Mouse (Mus musculus) kidney, postnatal 0 days (tissue): ENCODE results near the gene Gm10273. TPM values are rescaled to one million over a fixed set of nuclear protein-coding genes. Genes with fewer than 3 reads are reported as not detected.

Experiments
- ATAC-seq: fragments of 200-750 bp; cut with Nextera tagmentation; replicated peaks from 2 replicates; pipeline ENCODE4 v1.8.0; 2017; ENCODE audit warnings: low read depth, moderate number of reproducible peaks, moderate TSS enrichment, moderate library complexity; ENCODE audit not compliant: low FRiP score
- DNase-seq: peaks from one replicate; pipeline ENCODE4 v3.0.0-alpha.2; 2016; ENCODE audit warnings: low spot score
- H3K27ac ChIP-seq: fragments of 300-500 bp; sonication (generic); 2 replicates; pipeline ENCODE4 v1.5.1; 2014; ENCODE audit warnings: mild to moderate bottlenecking
- H3K27me3 ChIP-seq: fragments of 300-500 bp; sonication (generic); 2 replicates; pipeline ENCODE4 v1.6.1; 2014; ENCODE audit warnings: low read length, mixed read lengths; ENCODE audit not compliant: insufficient read depth
- H3K36me3 ChIP-seq: fragments of 300-500 bp; sonication (generic); 2 replicates; pipeline ENCODE4 v1.6.1; 2014; ENCODE audit warnings: low read length, mixed read lengths; ENCODE audit not compliant: insufficient read depth
- H3K4me1 ChIP-seq: fragments of 300-500 bp; sonication (generic); replicated peaks from 2 replicates; pipeline ENCODE4 v1.6.1; 2014; ENCODE audit warnings: antibody characterized with exemption, low read length, mixed read lengths; ENCODE audit not compliant: insufficient read depth
- H3K4me2 ChIP-seq: fragments of 300-500 bp; sonication (generic); 2 replicates; pipeline ENCODE4 v1.6.1; 2014; ENCODE audit warnings: mild to moderate bottlenecking, low read length, moderate library complexity, mixed read lengths
- H3K4me3 ChIP-seq: fragments of 300-500 bp; sonication (generic); replicated peaks from 2 replicates; pipeline ENCODE4 v1.5.1; 2014; ENCODE audit warnings: low read depth, low read length
- H3K9ac ChIP-seq: fragments of 300-500 bp; sonication (generic); 2 replicates; pipeline ENCODE4 v1.6.1; 2014; ENCODE audit warnings: low read depth, low read length
- H3K9me3 ChIP-seq: fragments of 300-500 bp; sonication (generic); replicated peaks from 2 replicates; pipeline ENCODE4 v1.6.1; 2016; ENCODE audit warnings: low read length, inconsistent platforms, mixed read lengths
- CTCF ChIP-seq: IDR thresholded peaks from 2 replicates; pipeline ENCODE4 v1.5.1; 2016; ENCODE audit warnings: antibody characterized with exemption, low read depth, mild to moderate bottlenecking, moderate library complexity
- WGBS: fragments of 180-500 bp; shearing (Covaris S2); extraction: QIAGEN DNeasy Blood & Tissue Kit; methylation state at CpG from one replicate; pipeline ENCODE4 v1.1.7; 2014; 5-methylcytosine and 5-hydroxymethylcytosine counted together
- polyA plus RNA-seq: library from polyadenylated mRNA; unstranded; fragments of >200 nt; fragmentation: Nextera tagmentation; extraction: Ambion mirVana; gene quantifications from 2 replicates; pipeline ENCODE4 v1.2.1, GENCODE M21; 2015

Gene Gm10273
- polyA plus RNA-seq, 1 experiment from 2014 or later: 10.0 TPM

GRCm38 (mm10) chr10:59410264-59410663, 14.8 kb downstream of the Gm10273 start:
- WGBS: 55% methylated on average over 12 of the region's 12 CpGs
- Histone ChIP-seq H3K36me3 (no peaks in the 10 kb centered on the region), H3K4me2 (no peak overlapping the region), H3K27ac (no peak overlapping the region), H3K9me3 (no peaks in the 10 kb centered on the region), H3K4me3 (no peak overlapping the region), H3K4me1 (0 out of 2 replicates have a peak, but pooled peaks cover 3% of the 10 kb centered on the region), H3K9ac (no peak overlapping the region), H3K27me3 (no peaks in the 10 kb centered on the region)
- TF ChIP-seq CTCF: no peak
- no peak for DNase-seq
- ATAC-seq: no peak

GRCm38 (mm10) chr10:59413711-59414110, 18.3 kb downstream of the Gm10273 start:
- 91% methylated on average over 4 of the region's 4 CpGs for WGBS
- Histone ChIP-seq H3K9me3 (no peaks in the 10 kb centered on the region), H3K9ac (no peak overlapping the region)

GRCm38 (mm10) chr10:59416623-59417022, 21.2 kb downstream of the Gm10273 start:
- no peak for TF ChIP-seq CTCF
- no peak overlapping the region for H3K4me2 ChIP-seq
- DNase-seq: no peak
- no peak overlapping the region for H3K27ac ChIP-seq
- no peak overlapping the region for H3K9ac ChIP-seq
- ATAC-seq: no peak
- 88% methylated on average over 3 of the region's 3 CpGs for WGBS
- H3K27me3 ChIP-seq: no peaks in the 10 kb centered on the region
- H3K36me3 ChIP-seq: no peaks in the 10 kb centered on the region
- H3K4me3 ChIP-seq: no peak overlapping the region
- H3K4me1 ChIP-seq: no peaks in the 10 kb centered on the region
- no peaks in the 10 kb centered on the region for H3K9me3 ChIP-seq

More at GRCm38 (mm10) chr10:59413711-59414110, 18.3 kb downstream of the Gm10273 start:
- Histone ChIP-seq H3K4me3 (no peak overlapping the region), H3K27me3 (no peaks in the 10 kb centered on the region), H3K27ac (no peak overlapping the region), H3K4me1 (no peaks in the 10 kb centered on the region), H3K36me3 (no peaks in the 10 kb centered on the region), H3K4me2 (no peak overlapping the region)
- DNase-seq: no peak
- no peak for ATAC-seq
- TF ChIP-seq CTCF: peak; percentile 27; the same call in 1 of the 2 replicates

GRCm38 (mm10) chr10:59419516-59419915, 24.1 kb downstream of the Gm10273 start:
- 92% methylated on average over 4 of the region's 4 CpGs for WGBS
- ATAC-seq (no peak), DNase-seq (no peak)
- H3K9ac ChIP-seq: no peak overlapping the region
- H3K36me3 ChIP-seq: no peaks in the 10 kb centered on the region
- no peaks in the 10 kb centered on the region for H3K9me3 ChIP-seq
- H3K4me2 ChIP-seq: no peak overlapping the region
- no peaks in the 10 kb centered on the region for H3K27me3 ChIP-seq
- no peak overlapping the region for H3K4me3 ChIP-seq
- no peak overlapping the region for H3K27ac ChIP-seq
- H3K4me1 ChIP-seq: no peaks in the 10 kb centered on the region
- no peak for TF ChIP-seq CTCF

- H3K27me3 ChIP-seq: no peaks in the 10 kb centered on the region
- no peak overlapping the region for H3K4me2 ChIP-seq
- ATAC-seq (peak; percentile 69; the same call in 1 of the 2 replicates), DNase-seq (peak; percentile 81)
- no peak overlapping the region for H3K9ac ChIP-seq
- no peaks in the 10 kb centered on the region for H3K36me3 ChIP-seq
- no peak overlapping the region for H3K27ac ChIP-seq
- WGBS: 23% methylated on average over 3 of the region's 3 CpGs
- H3K4me1 ChIP-seq: 0 out of 2 replicates have a peak, but pooled peaks cover 4% of the 10 kb centered on the region
- H3K4me3 ChIP-seq: no peak overlapping the region
- TF ChIP-seq CTCF: no peak
- H3K9me3 ChIP-seq: no peaks in the 10 kb centered on the region
Observed at GRCm38 (mm10) chr10:59424453-59424852, 29.0 kb downstream of the Gm10273 start.

GRCm38 (mm10) chr10:59425369-59425768, 29.9 kb downstream of the Gm10273 start:
- Histone ChIP-seq H3K9me3 (no peaks in the 10 kb centered on the region), H3K27ac (peak overlapping the region; percentile 28; the same call in 1 of the 2 replicates), H3K4me1 (0 out of 2 replicates have a peak, but pooled peaks cover 8% of the 10 kb centered on the region), H3K9ac (no peak overlapping the region), H3K4me2 (no peak overlapping the region), H3K4me3 (no peak overlapping the region), H3K27me3 (no peaks in the 10 kb centered on the region), H3K36me3 (no peaks in the 10 kb centered on the region)
- TF ChIP-seq CTCF: no peak
- ATAC-seq (no peak), DNase-seq (no peak)
- 72% methylated on average over 7 of the region's 7 CpGs for WGBS

GRCm38 (mm10) chr10:59426371-59426770, 30.9 kb downstream of the Gm10273 start:
- Histone ChIP-seq H3K9ac (no peak overlapping the region), H3K36me3 (no peaks in the 10 kb centered on the region), H3K4me2 (no peak overlapping the region), H3K4me1 (0 out of 2 replicates have a peak, but pooled peaks cover 11% of the 10 kb centered on the region), H3K27me3 (no peaks in the 10 kb centered on the region), H3K9me3 (no peaks in the 10 kb centered on the region), H3K27ac (no peak overlapping the region), H3K4me3 (no peak overlapping the region)
- DNase-seq (peak; percentile 63), ATAC-seq (no peak)
- WGBS: 34% methylated on average over 4 of the region's 4 CpGs
- no peak for TF ChIP-seq CTCF
